Comparison of ENCODE assay signal across 8 mouse cellular contexts in genomic region chr8:111989911-111990310, GRCm38 (mm10). TPM values are rescaled to one million over a fixed set of nuclear protein-coding genes. Genes with fewer than 3 reads are reported as not detected.
DNase-seq lines count a peak whose midpoint lies in the region; ATAC-seq and TF ChIP-seq lines count a peak whose summit lies in the region.
"Had no signal": no experiment of that assay in that cellular context is flagged by ENCODE, and none has a peak within 500 bp of the region (broad histone marks: within the 10 kb centered on the region; RNA-seq: fewer than 3 reads in every experiment).

No protein-coding gene starts in this region.

- TF ChIP-seq EP300 in ES-Bruce4 (IDR thresholded peaks at IDR 0.05; ENCODE audit: insufficient read depth, low read depth, low read length): no peak

- no peak for TF ChIP-seq POLR2A in ES-Bruce4 (IDR thresholded peaks at IDR 0.05; ENCODE audit: insufficient read depth, low read length)

- no peaks in the 10 kb centered on the region for H3K4me1 ChIP-seq in ES-Bruce4 (ENCODE audit: control insufficient read depth, insufficient read depth, low read length)
- H3K4me1 ChIP-seq in heart, embryonic 10.5 days: 0 out of 2 replicates have a peak, but pooled peaks cover 10% of the 10 kb centered on the region

- H3K9ac ChIP-seq in ES-Bruce4 (ENCODE audit: low read depth, poor library complexity, severe bottlenecking): no peak overlapping the region
- H3K9ac ChIP-seq: lung, embryonic 15.5 days had no signal

- H3K27ac ChIP-seq in ES-Bruce4 (ENCODE audit: insufficient read depth, low read length): no peak overlapping the region
- H3K27ac ChIP-seq in heart, embryonic 10.5 days: no peak overlapping the region
- H3K27ac ChIP-seq: lung, embryonic 15.5 days had no signal

- H3K36me3 ChIP-seq in ES-Bruce4 (ENCODE audit: control insufficient read depth, insufficient read depth, low read length, poor library complexity, severe bottlenecking): peaks cover 59% of the 10 kb centered on the region
- H3K36me3 ChIP-seq in heart, embryonic 10.5 days: peaks cover 62% of the 10 kb centered on the region

- peak; percentile 91 for TF ChIP-seq CTCF in ES-Bruce4 (IDR thresholded peaks at IDR 0.05; ENCODE audit: low read depth, low read length)

- no peaks in the 10 kb centered on the region for H3K9me3 ChIP-seq in ES-Bruce4 (replicated peaks; ENCODE audit: control insufficient read depth, insufficient read depth, low read length, poor library complexity, severe bottlenecking)
- H3K9me3 ChIP-seq in heart, embryonic 10.5 days: no peaks in the 10 kb centered on the region
- H3K9me3 ChIP-seq: lung, embryonic 15.5 days had no signal

- 27% methylated on average over 7 of the region's 7 CpGs for whole genome bisulfite sequencing in heart, embryonic 10.5 days

- peak; percentile 74 for ATAC-seq in common myeloid progenitor, adult 5-6 weeks (replicated peaks; ENCODE audit: low read depth, poor library complexity, severe bottlenecking)

- no peak overlapping the region for H3K4me3 ChIP-seq in ES-Bruce4 (ENCODE audit: low read depth, low read length)
- H3K4me3 ChIP-seq in heart, embryonic 10.5 days: no peak overlapping the region
- H3K4me3 ChIP-seq: lung, embryonic 15.5 days had no signal

- H3K27me3 ChIP-seq in ES-Bruce4 (ENCODE audit: control insufficient read depth, insufficient read depth, low read length, poor library complexity, severe bottlenecking): no peaks in the 10 kb centered on the region
- no peaks in the 10 kb centered on the region for H3K27me3 ChIP-seq in heart, embryonic 10.5 days (ENCODE audit: insufficient read depth, poor library complexity, severe bottlenecking)
- H3K27me3 ChIP-seq: lung, embryonic 15.5 days had no signal

- peak; percentile 70 to 90 for DNase-seq in adrenal gland, adult (ENCODE audit: inconsistent age in 2 of 2, low spot score in 1 of 2)
- DNase-seq in heart, embryonic 10.5 days (ENCODE audit: low spot score): peak; percentile 83
- peak; percentile 57 for DNase-seq in layer of hippocampus, adult 9-10 months (ENCODE audit: low spot score)
- DNase-seq in lung, postnatal 25 days (ENCODE audit: low spot score): peak; percentile 74
- DNase-seq in skeletal muscle tissue, adult 2 months (ENCODE audit: low read depth, low spot score): peak; percentile 65

RNA-seq across cellular contexts. Expression of gene Adat1, which starts 2.2 kb away (rescaled TPM):
- 22.0 and 22.3 TPM in 2 replicates for polyA plus RNA-seq in ES-Bruce4 (2011; ENCODE audit: insufficient read depth, insufficient read length, low read depth, missing spikeins)
- total RNA-seq in common myeloid progenitor, adult 5-6 weeks (2017): 3.8 and 6.0 TPM in 2 replicates
- 9.9 and 11.5 TPM in 2 replicates for polyA plus RNA-seq in heart, embryonic 10.5 days (2016; fragmentation: Nextera tagmentation; extraction: Ambion mirVana)

RNA-seq across cellular contexts. Expression of gene Kars, which starts 21.2 kb away (rescaled TPM):
- 306 and 325 TPM in 2 replicates for polyA plus RNA-seq in ES-Bruce4 (2011; ENCODE audit: insufficient read depth, insufficient read length, low read depth, missing spikeins)
- 176 and 190 TPM in 2 replicates for total RNA-seq in common myeloid progenitor, adult 5-6 weeks (2017)
- polyA plus RNA-seq in heart, embryonic 10.5 days (2016; fragmentation: Nextera tagmentation; extraction: Ambion mirVana): 188 and 232 TPM in 2 replicates

RNA-seq across cellular contexts. Expression of gene Terf2ip, which starts 21.3 kb away (rescaled TPM):
- polyA plus RNA-seq in ES-Bruce4 (2011; ENCODE audit: insufficient read depth, insufficient read length, low read depth, missing spikeins): 10.3 and 10.7 TPM in 2 replicates
- 14.1 and 15.5 TPM in 2 replicates for total RNA-seq in common myeloid progenitor, adult 5-6 weeks (2017)
- 21.0 and 22.1 TPM in 2 replicates for polyA plus RNA-seq in heart, embryonic 10.5 days (2016; fragmentation: Nextera tagmentation; extraction: Ambion mirVana)

RNA-seq across cellular contexts. Expression of gene Gm6793, which starts 24.9 kb away (rescaled TPM):
- polyA plus RNA-seq in ES-Bruce4 (2011; ENCODE audit: insufficient read depth, insufficient read length, low read depth, missing spikeins): 0.68 and 0.90 TPM in 2 replicates
- 0.32 TPM in 1 of 2 replicates, not detected in the other for total RNA-seq in common myeloid progenitor, adult 5-6 weeks (2017)
- 0.31 and 0.53 TPM in 2 replicates for polyA plus RNA-seq in heart, embryonic 10.5 days (2016; fragmentation: Nextera tagmentation; extraction: Ambion mirVana)

RNA-seq across cellular contexts. Expression of gene Gabarapl2, which starts 49.4 kb away (rescaled TPM):
- polyA plus RNA-seq in ES-Bruce4 (2011; ENCODE audit: insufficient read depth, insufficient read length, low read depth, missing spikeins): 64.2 and 66.4 TPM in 2 replicates
- 28.6 and 41.6 TPM in 2 replicates for total RNA-seq in common myeloid progenitor, adult 5-6 weeks (2017)
- 172 and 178 TPM in 2 replicates for polyA plus RNA-seq in heart, embryonic 10.5 days (2016; fragmentation: Nextera tagmentation; extraction: Ambion mirVana)
